Mouse (Mus musculus): ENCODE results near the gene Npff.

DNA sequence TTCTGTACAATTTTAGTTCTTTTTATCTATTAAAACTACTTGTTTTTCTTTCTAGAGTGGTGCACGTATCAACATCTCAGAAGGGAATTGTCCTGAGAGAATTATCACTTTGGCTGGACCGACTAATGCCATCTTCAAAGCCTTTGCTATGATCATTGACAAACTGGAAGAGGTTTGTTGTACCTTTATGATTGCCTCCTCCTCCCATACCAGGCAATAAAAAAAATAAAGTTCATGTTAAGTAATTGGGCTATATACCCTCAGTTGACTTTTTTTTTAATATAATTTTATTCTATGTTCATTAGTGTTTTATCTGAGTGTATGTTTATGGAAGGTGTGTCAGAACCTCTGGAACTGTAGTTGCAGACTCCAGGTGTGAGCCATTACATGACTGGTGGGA is 50.2 kb downstream of the Npff start:
- TF ChIP-seq USF1 (IDR thresholded peaks at IDR 0.05; ENCODE audit: low read depth), result no peak
- TF ChIP-seq MYOD1 (IDR thresholded peaks at IDR 0.05; ENCODE audit: control insufficient read depth in 1 of 3, insufficient read length in 2 of 3, low read depth in 2 of 3), result no peak
- no peak for TF ChIP-seq POLR2A (IDR thresholded peaks at IDR 0.05; ENCODE audit: insufficient read length, low read depth)
- TF ChIP-seq MAX (IDR thresholded peaks at IDR 0.05; ENCODE audit: low read depth), result no peak
- no peak for TF ChIP-seq TCF3 (IDR thresholded peaks at IDR 0.05; ENCODE audit: insufficient read length, low read depth)
- no peak for TF ChIP-seq E2F4 (IDR thresholded peaks at IDR 0.05; ENCODE audit: insufficient read depth)
- no peak for TF ChIP-seq TCF12 (IDR thresholded peaks at IDR 0.05; ENCODE audit: insufficient read depth, poor library complexity, severe bottlenecking)
- TF ChIP-seq MYOG (IDR thresholded peaks at IDR 0.05; ENCODE audit: control insufficient read depth in 1 of 3, insufficient read depth in 1 of 3, insufficient read length in 2 of 3, low read depth in 2 of 3), result no peak
- no peak for TF ChIP-seq CEBPB (IDR thresholded peaks at IDR 0.05; ENCODE audit: insufficient read depth, poor library complexity, severe bottlenecking)
- no peak for TF ChIP-seq POLR2AphosphoS2 (IDR thresholded peaks at IDR 0.05; ENCODE audit: insufficient read length, low read depth)
- no peak for TF ChIP-seq SRF (IDR thresholded peaks at IDR 0.05; ENCODE audit: control insufficient read depth, insufficient read length, low read depth)
- no peak for TF ChIP-seq REST (IDR thresholded peaks at IDR 0.05; ENCODE audit: insufficient read depth, insufficient read length)
